Mouse (Mus musculus): ENCODE results near the gene Mfap3l.
"Not testable (repeated sequence)": the region's sequence is repeated elsewhere in the genome, so short reads cannot be mapped to it uniquely, and the experiment has no call there.

Mfap3l gene

DNA sequence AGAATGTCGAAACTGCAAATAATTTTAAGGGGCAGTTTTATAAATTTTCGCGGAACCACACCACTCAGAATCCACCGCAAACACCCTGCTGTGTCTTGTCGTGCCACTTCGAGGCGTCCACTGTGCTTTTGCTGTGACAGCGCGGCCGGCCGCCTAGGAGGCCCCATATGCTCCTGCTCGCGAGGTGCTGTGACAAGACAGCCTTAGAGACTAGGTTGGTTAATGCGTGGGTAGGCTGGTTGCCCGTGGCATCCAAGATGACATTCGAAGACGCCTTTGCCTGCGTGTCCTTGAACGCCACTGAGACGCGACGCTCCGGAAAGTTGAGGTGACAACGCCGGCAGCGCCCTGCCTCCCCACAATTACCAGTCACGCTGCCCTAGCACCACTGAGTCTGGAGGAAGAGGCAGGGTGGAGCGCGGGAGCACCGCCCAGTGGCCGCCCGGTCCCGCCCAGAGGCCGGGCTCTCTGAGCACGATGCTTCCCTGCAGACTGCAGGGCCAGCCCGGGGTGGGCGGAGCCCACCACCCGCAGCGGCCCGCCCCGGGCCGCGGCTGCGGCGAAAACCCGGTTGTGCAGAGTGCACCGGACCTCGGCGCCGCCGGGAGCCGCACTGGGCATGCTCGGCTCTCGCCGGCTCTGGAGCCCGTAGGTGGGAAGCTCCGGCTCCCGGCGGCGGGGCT lies at the start of gene Mfap3l:
TSS of gene Mfap3l (plus strand) at position 578 of the 683 bp plus-strand sequence.
- peak; percentile 92 to 93 for DNase-seq

DNA sequence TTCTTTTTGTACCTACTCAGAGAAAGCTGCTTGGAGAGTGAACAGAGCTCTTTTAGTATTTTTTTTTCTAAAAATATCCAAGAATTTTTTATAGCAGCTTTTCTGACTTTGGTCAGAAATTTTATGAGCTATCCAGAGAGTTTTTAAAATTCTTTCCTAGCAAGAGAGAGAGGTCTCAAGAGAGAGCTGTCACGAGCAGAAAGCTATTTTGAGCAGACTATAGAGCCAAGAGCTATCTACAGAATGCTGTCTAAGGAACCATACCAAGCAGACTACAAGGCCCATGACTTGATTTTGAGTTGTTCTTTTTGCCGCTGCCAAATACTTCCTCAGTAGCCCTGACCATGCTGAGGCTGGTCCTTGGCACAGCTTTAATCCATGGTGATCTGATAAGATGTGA lies 49.3 kb upstream of the Mfap3l start:
- no peak for DNase-seq

DNA sequence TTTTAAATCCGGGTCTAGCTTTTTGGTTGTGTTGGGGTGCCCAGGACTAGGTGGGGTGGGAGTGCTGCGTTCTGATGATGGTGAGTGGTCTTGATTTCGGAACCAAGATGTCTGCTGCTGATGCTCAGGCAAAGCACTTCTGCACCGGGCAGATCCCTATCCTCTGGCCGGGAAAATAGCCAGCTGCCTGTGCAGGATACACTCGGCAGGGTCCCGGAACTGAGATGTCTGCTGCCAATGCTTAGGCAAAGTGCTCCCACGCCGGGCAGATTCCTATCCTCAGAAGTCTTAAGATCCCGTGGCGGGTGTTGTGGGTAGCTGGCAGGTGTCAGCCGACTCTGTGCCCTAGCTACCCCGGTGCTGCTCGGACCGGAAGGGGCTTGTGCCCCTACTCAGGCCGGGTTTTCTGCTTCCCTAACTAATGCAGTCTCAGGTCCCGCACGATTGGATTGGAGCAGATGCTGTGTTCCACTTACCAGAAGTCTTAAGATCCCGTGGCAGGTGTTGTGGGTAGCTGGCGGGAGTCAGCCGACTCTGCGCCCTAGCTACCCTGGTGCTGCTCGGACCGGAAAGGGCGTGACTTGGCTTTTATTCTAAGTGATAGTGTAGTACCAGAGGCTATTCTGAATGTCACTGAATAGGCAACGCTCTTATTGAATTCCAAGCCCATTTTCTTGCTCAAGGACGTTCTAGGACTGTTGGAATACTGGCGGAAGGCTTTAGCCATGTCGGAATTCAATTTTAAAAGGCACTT lies 41.1 kb upstream of the Mfap3l start:
- DNase-seq = not testable (repeated sequence)

DNA sequence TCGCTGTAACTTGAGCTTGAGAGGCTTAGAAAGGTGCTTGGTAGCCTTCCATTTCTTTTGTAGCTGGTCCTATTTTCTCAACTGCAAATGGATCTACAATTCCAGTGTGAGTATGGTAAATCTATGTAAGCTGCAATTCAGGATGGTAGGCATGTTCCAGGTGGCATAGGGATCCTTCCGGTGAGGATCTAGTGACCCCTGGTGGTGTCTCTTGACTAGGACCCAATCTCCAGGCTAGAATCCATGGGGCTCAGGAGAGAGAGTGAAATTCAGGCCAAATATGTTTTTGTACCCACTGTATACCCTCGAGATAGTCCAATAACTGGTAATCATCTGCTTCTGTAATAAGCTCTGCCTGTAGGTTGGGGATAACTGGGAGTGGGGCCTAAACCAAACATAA lies 37.9 kb upstream of the Mfap3l start:
- DNase-seq = no peak

DNA sequence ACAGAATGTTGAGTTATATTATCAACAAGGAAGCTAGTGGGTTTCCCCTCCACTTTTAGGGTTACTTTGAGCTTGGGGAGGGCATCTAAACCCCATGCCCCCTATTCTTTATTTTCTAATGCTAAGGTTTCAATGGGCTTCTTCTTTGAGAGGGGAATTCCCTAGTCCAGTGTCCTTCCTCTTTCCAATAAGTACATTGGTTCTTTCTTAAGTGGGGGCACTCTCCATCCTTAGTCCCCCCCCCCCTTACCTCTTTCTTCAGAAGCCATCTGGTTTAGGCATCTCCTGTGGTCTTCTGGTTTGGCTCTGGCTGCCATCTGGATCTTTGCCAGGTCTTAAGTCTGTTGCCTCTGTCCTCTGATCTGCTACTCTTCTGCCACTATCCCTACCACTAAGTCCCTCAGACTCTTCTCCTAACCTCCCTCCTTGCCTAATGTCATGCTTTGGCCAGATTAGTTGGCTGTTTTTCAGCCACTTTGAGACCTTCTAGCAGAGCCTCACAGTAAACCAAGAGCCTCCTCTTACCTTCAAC lies 21.0 kb upstream of the Mfap3l start:
- no peak for DNase-seq

DNA sequence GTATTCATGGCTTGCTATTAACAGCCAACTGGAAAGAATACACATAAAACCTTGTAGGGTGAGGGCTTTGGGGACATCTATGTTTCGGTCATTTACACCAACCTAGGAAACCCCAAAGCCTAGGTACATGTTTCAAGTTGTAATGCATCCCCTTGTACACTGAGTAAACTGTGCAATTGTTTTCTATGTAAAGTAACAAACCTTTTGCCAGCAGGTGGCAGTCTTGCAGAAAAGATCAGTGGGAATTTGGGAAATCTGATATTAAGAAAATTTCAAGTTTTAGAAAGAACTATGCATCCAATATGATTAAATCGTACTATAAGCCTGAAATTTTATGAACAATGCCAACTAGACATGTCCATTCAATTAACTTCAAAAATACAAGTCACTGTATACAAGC lies 15.7 kb upstream of the Mfap3l start:
- DNase-seq = no peak

DNA sequence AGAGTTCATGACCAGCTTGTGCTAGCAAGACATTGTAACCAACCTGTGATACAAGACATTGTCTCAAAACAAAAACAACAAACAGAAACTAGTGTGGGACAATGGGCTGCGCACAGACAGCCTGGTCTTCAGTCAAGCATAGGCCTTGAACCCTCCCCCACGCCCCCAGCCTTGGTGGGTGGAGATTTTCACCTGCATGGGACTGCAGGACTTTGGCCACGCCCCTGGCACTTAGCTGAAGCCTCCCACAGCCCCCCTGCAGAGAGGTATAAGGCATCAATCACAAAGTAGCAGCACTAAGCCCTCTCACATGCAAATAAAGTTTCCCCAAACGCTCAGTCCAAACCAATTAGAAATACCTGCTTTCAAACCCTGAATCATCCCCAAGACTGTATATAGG lies 11.1 kb upstream of the Mfap3l start:
- no peak for DNase-seq

DNA sequence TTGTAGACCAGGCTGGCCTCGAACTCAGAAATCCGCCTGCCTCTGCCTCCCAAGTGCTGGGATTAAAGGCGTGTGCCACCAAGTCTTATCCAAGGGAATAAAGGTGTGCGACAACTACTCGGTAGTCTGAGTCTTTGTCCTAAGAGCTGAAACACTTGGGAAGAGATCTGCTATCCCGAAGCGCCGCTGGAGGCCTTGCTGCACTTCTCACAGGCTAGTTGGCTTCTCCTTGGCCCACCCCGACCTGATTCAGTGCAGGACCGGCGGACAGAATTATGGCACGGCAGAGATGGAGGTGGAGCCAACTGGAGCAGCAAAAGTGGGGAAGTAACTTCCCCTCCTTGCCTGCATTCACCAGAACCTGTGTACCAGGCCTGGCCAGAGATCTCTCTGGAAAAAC lies 10.6 kb upstream of the Mfap3l start:
- DNase-seq = no peak

DNA sequence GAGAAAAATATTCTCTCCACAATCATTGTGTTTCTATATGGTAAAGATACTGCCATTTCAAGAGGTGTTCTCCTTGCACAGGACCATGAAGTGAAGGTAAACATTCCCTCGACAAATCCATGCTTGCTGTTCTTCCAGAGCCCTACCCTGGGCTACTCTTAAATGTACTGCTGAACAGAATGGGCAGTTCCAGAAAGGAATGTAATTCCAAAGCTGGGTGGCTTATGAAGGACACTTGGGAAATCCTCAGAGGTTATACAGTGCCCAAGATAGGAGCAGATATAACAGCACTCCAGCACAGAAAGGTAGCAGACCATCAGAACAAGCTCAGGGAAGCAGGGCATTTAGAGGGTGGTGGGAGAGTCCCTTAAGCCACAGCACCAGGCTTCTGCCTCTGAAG lies 9.2 kb upstream of the Mfap3l start:
- no peak for DNase-seq

DNA sequence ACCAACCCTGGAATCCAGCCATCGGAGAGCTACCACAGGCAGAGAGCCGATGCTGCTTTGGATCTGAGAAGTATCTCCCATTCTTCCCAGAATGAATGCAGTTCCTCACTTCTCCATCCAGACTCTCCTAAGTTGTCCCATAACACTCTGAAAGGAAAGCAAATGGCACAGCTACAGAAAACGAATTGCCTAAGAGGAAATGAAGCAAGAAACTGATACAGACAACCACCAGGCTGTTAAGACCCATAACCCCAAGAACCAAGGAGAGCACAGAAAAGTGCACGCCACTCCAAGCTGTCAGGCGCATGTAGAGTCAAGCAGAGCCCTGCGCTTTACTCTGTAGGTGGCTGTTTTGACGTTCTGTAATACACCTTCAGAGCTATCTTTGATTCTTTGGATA lies 7.9 kb upstream of the Mfap3l start:
- DNase-seq = no peak

DNA sequence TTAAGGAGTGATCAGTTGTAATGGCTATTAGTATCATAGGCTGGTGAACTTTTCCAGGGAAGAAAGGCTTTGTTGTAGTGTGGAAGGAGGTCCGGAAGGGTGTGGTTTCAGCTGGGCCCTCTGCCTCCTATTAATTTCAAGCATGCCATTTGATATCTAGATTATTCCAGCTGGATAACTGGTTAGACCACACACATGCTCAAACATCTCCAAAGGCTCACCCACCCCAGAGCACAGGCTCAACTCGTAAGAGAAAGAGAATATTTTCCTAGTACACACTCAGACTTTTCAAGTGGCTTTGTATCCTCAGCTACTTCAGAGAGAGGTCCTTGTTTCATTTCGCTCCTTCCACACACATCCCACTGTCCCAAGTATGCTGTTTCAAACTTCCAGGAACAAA lies 4.7 kb upstream of the Mfap3l start:
- peak; percentile 19 to 45 for DNase-seq

DNA sequence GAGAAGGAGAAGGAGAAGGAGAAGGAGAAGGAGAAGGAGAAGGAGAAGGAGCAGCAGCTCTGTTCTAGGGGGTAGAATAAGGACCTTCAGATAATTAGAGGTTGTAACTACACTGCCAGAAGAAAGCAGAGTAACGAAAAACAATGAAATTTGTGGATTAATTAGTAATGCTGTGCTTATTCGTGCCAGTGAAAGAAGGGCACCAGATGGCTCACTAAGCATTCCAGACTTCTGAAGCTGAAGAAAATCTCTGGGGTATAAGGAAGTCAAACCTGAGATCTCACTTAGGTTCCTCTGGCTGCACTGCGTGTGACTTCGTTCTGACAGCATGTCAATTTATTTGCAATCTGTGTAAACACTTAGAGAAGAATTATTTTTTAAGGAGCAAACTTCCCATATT lies 3.6 kb upstream of the Mfap3l start:
- DNase-seq = no peak

DNA sequence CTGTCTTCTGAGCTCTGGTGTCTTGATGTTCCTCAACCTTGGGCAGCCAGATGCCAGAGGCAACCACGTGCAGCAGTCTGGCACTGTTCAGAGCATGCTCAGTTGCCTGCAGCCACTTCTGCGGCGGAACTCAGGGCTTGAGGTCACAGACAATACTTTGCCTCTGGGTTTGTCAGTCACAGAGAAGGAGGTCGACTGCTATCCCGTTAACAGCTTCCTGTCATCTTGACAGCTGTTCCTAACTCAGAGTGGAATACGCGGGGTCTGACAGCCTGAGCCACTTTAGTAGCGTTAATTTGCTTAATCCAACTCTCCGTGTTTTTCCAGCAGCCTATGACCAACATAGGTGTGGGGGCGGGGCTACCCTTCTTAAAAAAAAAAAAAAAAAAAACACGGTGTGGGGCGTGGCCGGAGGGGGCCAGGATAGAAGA lies 1.1 kb upstream of the Mfap3l start:
- DNase-seq = peak; percentile 80 to 86

DNA sequence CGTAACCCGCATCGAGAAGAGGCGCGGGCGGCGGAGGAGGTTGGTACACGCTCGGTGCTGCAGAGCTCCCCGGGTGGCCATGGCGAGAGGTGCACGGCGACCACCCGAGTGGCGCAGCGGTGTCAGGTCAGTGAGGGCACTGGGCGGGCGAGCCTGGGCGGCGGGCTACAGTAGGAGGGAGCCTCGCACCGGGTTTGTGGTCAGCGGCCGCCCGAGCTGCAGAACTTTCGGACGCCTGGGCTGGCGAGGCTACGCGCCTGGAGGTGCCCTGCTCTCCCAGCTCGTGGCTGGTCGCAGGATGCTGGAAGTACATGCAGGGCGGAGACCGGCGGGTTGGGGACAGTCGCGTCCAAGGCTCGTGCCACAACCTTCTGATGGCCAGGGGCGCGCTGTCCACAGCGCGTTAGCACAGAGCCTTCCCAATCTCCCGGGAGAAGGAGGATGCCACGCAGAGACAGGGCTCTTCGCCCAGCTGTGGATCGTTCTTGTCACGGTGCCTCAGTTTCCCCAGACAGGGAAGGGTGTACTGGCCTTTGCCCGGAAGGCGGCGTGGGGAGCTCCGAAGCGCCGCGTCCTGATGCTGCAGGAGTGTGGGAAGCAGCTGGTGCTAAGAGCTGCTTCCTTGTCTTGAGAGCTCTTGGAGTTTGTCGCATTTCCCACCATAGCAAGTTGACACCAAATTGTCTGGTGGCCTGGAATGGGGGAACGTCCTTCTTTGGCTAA lies 467 bp downstream of the Mfap3l start:
- no peak for DNase-seq

DNA sequence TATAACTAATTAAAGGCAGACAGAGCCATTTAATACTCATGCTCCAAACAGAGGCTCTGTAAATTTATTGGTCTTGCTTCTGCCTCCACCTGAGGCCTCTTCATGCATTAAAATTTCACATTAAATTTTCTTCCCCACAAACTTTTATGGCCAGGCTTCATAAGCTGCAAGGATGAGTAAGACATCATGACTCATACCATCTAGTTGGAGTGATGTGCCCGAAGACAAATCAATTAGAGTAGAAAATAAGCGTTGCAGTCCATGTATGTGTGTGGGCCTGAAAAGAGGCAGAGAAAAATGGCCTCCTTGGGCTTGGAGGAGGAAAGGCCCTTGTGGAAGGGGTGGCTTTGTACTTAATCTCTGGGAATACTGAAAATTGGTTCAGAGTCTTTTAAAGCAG lies 2.3 kb downstream of the Mfap3l start:
- DNase-seq = no peak

DNA sequence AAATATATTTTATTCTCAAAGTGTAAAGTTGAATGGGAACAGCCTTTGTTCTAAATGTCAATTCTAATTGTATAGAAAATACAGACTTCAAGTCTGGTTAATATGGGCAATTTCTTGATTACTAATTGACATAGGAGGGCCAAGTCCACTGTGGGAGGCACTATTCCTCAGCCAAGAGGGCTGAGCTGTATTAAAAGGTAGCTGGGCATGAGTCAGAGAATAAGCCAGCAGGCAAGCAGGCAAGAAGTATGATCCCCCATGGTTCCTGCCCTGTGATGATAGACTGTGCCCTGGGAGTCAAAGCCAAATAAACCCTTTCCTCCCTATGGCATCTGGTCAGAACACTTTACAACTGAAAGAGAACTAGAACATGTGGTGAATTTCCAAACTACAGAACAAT lies 3.2 kb downstream of the Mfap3l start:
- no peak for DNase-seq

DNA sequence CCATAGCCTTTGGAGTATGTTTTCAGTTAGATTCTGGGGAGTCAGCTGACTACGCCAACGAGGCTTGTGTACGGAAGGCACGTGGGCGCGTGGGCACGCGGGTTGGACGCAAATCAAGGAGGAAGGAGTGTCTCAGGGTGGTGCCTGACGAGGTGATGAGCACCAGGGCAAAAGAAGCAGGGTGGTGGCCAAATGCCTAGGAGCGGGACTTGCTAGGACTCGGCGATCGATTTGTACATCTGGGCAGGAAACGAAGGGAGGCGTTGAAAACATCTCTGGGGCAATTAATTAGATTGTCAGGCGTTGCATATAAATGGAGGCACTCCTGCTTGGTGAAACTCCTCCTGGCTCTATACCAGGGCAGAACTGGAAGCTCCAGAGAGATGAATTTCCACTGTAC lies 7.4 kb downstream of the Mfap3l start:
- DNase-seq = no peak

DNA sequence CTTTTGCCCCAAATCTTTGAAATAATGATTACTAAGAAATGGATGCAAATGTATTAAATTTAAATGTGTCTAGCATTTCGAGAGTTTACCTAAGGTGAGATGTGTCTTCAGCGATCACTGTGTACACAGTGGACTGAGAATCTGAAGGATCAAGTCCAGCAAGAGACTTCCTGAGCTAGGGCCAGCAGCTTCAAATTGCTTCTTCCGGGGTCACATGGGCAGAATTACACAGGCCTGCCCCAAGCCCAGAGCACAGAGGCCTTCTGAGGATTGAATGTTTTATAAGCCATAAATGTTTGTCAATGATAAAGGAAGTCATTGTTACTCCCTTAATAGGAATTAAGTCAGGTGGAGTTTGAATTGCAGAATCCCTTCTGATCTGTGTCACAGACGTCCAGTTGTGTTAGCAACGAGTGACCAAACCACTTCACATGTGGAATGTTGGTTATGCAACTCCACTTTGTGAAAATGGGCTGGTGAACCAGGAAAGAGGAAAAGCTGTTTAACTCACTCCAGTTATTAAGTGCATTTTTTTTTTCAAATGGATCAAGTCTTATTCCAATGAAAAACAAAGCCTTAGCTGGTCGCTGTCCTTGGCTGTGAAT lies 10.9 kb downstream of the Mfap3l start:
- DNase-seq = peak; percentile 79 to 88

DNA sequence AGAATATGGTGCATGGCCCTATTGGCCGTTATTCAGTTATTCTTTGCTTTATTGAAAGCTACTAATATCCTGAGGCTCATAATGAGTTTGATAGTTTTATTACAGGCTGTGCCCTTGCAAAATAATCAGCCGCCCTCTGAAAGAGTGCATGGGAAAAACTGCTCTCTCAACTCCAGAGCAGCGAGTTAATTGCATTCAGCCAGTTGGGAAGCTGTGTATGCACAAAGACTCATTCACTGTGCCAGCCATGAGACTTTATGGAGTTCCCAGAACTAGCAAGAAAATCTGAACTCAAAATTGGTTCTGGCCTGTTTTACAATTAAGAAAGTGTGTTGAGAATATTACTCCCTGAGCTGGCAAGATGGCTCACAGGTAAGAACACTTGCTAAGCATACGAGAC lies 12.5 kb downstream of the Mfap3l start:
- DNase-seq = no peak

DNA sequence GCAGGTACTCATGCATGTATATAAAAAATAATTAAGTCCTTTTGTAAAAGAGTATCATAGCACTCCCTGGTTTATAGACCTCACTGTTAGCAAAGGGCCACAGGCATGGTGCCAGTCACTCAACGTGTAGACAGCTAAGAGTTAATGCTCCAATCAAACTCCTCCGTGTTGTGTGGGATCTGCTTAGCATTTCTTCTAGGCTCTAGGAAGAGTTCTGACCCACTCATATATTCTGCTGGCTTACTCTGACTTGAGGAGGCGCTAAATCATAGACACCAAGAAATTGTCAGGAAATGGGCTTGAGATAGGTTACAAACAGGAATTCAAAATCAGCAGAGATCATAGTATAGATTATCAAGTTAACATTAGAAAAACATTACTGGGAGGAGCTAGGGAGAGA lies 13.3 kb downstream of the Mfap3l start:
- DNase-seq = no peak

DNA sequence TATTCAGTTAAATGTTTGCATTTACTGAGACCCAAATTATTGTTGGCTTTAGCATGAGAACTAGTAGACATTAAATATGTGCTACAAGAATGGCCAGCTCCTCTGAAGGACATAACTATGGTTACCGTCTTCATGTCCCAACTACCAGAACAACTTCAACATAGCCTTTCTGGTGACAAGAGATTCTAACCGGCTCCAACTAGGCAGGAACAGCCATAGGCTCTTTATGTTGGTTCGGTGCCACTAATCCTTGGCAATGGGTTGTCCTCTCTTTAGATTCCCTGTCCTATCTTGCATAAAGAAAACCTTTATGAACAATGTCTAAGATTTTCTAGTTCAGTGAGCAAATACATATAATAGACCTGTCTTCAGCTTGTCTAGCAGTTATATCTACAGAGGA lies 14.7 kb downstream of the Mfap3l start:
- DNase-seq = no peak

DNA sequence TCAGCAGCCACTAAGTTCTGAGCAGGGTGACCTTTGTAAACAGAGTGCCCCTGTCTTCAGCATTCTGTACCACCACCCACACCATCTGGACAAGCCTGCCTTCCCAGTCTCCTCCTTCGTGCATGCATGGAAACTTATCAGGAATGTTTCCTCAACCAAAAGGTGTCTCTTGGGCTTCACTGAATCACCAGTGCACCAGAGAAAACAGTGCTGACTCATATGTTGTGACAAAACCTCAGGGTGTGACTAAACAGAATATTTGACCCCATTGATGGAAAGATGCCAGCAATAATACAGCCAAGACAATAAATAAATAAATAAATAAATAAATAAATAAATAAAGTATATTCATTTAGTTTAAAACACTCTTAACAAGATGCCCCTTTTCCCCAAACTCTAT lies 16.5 kb downstream of the Mfap3l start:
- no peak for DNase-seq

DNA sequence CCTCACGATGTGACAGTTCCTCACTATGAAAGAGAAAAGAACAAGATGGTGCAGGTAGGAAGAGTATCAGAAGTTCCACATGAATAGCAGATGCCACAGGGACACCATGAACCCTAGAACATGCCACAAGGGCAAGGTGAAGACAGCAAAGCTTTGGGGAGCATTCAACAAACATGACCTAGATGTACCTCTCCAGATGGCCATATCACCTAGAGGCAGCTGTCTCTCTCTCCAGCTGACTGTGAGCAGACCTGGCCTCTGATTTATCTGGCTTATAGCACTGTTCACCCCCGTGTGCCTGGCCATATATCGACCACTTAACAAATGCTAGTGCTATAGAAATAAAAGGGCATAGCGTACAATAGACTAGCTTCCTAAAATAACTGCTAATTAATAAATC lies 17.5 kb downstream of the Mfap3l start:
- DNase-seq = no peak
